Mouse (Mus musculus): Measurements from ENCODE around the gene Lrch1.

DNA sequence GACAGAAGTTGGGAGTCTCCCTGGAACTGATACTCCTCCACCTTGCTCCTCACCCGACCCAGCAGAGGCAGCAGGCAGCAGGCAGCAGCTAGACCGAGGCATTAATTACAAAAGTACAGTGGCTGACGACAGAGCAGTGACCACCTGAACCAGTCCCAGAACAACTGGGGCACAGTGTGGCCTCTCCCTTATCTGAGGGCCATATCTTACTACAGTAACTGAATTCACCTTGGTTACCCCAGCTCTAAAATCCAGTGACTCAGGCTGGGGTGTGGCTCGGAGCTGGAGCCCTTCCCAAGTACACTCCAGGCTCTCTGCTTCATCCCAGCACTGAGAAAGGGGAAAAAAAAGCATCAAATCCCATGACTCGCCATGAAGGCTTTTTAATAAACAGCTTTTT lies 37.3 kb downstream of the Lrch1 start:
- no peak for TF ChIP-seq CTCF (conservative IDR thresholded peaks at IDR 0.05; ENCODE audit: low read length)
- TF ChIP-seq POU5F1 (IDR thresholded peaks at IDR 0.05; ENCODE audit: borderline replicate concordance, low read length): no peak

Measured in E14TG2a.4 (cell line).